Mouse (Mus musculus) common myeloid progenitor, adult 5-6 weeks (primary cell): ENCODE data around the gene Nhlrc1. TPM values are rescaled to one million over a fixed set of nuclear protein-coding genes. Genes with fewer than 3 reads are reported as not detected.
A peak's percentile ranks its signal among the peaks of the same experiment; 100 is the strongest.

ENCODE experiments used
- ATAC-seq: replicated peaks from 2 replicates; pipeline ENCODE4 v1.8.0; 2016; ENCODE audit warnings: low read depth, mild to moderate bottlenecking, moderate TSS enrichment, inconsistent platforms; ENCODE audit not compliant: poor library complexity, severe bottlenecking
- total RNA-seq: library from RNA; stranded (forward); fragments of 200-1000, 187-1606 nt; gene quantifications from 2 replicates; pipeline ENCODE4 v1.2.3, GENCODE M21; 2017

The Nhlrc1 gene
- total RNA-seq, 1 experiment from 2014 or later = 2.1 TPM

DNA sequence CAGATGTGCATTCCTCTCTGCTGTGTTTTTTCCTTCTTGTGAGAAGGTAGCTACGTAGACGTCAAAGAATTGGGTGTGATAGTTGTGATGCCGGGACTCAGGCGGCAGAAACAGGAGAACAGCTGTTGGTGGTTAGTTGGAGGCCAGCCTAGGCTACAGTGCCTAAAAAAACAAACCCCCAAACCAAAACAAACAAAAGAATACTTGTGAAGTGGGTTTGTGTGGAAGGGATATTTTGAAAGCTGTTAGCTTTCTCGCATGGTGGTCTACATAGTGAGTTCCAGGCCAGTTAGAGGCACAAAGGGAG, 498 bp upstream of the Nhlrc1 start:
- ATAC-seq = no peak

DNA sequence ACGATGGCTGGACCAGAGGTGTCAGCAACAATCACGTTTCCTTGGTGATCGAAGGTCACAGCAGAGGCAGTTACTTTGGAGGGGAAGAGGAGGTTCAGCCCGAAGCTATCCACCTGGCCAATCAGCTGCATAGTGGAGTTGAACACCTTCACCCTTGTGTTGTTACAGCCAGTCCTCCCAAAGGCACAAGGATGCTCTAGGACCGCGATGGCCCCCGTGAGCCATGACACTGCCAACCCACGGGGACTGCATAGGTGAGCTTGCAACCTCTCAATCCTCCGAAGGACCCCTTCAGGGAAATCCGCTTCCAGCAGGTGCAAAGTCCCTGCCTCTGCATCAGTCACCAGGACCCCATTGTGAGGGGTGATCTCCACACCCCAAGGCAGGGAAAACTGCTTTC, 910 bp downstream of the Nhlrc1 start:
- no peak for ATAC-seq

- ATAC-seq = 0 out of 2 replicates have a peak, but pooled peaks have one; percentile 39
Measured at GRCm38 (mm10) chr13:47001590-47001989, 13.1 kb downstream of the Nhlrc1 start.

DNA sequence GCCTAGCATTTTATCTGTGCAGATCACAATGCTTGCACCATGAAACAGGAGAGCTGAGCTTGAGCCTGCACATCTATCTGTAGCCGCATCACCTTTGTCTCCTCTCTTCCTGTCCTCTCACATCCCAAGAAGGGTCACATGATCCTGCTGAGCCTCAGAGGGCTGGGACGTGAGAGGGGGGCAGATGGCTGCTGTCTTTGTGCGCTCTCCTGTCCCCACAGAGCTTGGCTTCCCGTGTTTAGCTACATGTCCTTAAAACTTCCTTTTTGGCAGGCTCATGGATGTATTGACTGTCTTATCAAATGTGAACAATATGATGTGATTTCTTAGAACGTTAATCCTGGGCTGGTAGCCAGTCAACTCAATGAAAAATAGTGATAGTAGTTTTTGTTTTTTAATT, 15.2 kb downstream of the Nhlrc1 start:
- ATAC-seq = no peak

- ATAC-seq = no peak
Measured at GRCm38 (mm10) chr13:46997355-46997754, 17.3 kb downstream of the Nhlrc1 start.

- no peak for ATAC-seq
Measured at GRCm38 (mm10) chr13:46993274-46993551, 21.4 kb downstream of the Nhlrc1 start.

DNA sequence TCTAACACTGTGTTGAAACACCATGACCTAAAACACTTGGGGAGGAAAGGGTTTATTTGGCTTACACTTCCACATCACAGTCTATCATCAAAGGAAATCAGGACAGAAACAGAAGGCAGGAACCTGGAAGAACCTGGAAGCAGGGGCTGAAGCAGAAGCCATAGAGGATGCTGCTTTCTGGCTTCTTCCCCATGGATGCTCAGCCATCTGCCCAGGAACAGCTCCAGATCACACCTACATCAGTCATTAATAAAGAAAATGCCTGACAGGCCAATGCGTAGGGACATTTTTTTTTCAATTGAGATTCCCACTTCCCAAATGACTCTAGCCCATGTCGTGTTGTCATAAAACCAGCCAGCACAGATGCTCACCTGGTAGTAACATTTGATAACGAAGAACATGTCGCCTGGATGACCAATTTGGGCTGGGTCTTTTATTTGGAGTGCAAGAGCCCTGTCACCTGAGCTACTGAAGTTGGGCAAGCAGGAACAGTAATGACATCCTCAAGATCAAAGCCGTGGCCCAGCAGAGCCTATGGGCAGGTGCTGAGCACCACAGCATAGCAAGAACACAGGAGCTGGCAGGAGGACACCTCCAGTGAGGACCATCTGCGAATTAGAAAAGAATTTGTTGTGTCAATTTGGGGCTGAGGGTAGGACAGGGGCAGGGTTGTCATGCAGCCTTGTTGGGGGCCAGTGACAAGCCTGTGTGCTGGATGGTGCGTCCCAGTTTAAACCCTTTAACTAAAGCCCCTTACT, 22.0 kb downstream of the Nhlrc1 start:
- no peak for ATAC-seq

- ATAC-seq = no peak
Measured at GRCm38 (mm10) chr13:46990376-46991011, 24.2 kb downstream of the Nhlrc1 start.

- no peak for ATAC-seq
Measured at GRCm38 (mm10) chr13:46987941-46988340, 26.7 kb downstream of the Nhlrc1 start.

- no peak for ATAC-seq
Measured at GRCm38 (mm10) chr13:46986208-46986607, 28.4 kb downstream of the Nhlrc1 start.

- ATAC-seq = peak; percentile 80
Measured at GRCm38 (mm10) chr13:46983878-46984277, 30.8 kb downstream of the Nhlrc1 start.

- ATAC-seq = 0 out of 2 replicates have a peak, but pooled peaks have one; percentile 14
Measured at GRCm38 (mm10) chr13:46979836-46980490, 34.7 kb downstream of the Nhlrc1 start.

- no peak for ATAC-seq
Measured at GRCm38 (mm10) chr13:46976532-46976931, 38.1 kb downstream of the Nhlrc1 start.

GRCm38 (mm10) chr13:46975930-46976329, 38.7 kb downstream of the Nhlrc1 start:
- ATAC-seq = peak; percentile 67

DNA sequence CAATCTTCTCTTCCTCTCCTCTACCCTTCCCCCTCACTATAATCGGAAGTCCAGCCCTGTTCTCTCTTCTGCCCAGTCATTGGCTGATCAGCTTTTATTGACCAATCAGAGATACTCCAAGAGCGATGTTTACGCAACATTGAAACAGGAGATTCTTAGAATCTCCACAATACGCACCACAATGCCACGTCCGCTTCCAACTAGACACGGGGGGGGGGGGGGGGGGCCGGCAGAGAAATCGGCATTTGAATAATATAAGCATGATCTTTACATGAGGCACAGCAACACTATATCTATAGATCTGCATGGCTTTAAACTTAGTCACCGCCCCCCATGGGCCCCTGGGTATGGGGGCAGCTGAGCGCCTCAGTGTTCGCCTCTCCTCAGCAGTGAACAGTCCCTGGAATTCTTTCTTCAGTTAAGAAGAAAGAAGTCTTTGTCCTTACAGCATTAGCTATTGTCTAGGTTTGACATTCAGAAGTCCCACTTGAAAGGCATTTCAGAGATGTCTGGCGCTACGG, 39.6 kb downstream of the Nhlrc1 start:
- ATAC-seq = no peak

GRCm38 (mm10) chr13:46970286-46970945, 44.2 kb downstream of the Nhlrc1 start:
- ATAC-seq = no peak

GRCm38 (mm10) chr13:46968626-46969025, 46.0 kb downstream of the Nhlrc1 start:
- no peak for ATAC-seq

DNA sequence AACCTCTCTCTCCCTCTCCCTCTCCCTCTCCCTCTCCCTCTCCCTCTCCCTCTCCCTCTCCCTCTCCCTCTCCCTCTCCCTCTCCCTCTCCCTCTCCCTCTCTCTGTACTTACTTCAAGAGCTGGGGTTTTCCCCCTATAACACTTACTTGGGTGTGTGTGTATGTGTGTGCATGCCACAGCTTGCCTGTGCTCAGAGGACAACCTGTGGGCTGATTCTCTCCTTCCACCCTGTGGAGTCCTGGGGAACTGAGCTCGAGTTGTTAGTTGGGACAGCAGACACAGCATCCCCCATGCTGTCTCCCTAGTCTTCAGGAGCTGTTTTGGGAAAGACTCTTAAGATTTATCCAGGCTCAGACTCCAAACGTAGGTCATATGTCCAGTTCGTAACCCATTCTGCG, 47.3 kb downstream of the Nhlrc1 start:
- ATAC-seq = no peak
